Mouse (Mus musculus): ENCODE measurements around the gene Sds.

Gene Sds

GRCm38 (mm10) chr5:120439887-120440670 lies 36.2 kb upstream of the Sds start:
- DNase-seq (ENCODE audit: low read depth): no peak

GRCm38 (mm10) chr5:120440733-120441132 lies 35.6 kb upstream of the Sds start:
- DNase-seq (ENCODE audit: low read depth): peak; percentile 74

GRCm38 (mm10) chr5:120447305-120447704 lies 29.0 kb upstream of the Sds start:
- no peak for DNase-seq (ENCODE audit: low read depth)

- no peak for DNase-seq (ENCODE audit: low read depth)
Measured at GRCm38 (mm10) chr5:120454756-120455337, 21.5 kb upstream of the Sds start.

GRCm38 (mm10) chr5:120456253-120456652 lies 20.1 kb upstream of the Sds start:
- no peak for DNase-seq (ENCODE audit: low read depth)

- no peak for DNase-seq (ENCODE audit: low read depth)
Measured at GRCm38 (mm10) chr5:120456841-120457554, 19.3 kb upstream of the Sds start.

- peak; percentile 70 for DNase-seq (ENCODE audit: low read depth)
Measured at GRCm38 (mm10) chr5:120457628-120458027, 18.7 kb upstream of the Sds start.

- DNase-seq (ENCODE audit: low read depth): no peak
Measured at GRCm38 (mm10) chr5:120459133-120459532, 17.2 kb upstream of the Sds start.

- DNase-seq (ENCODE audit: low read depth): no peak
Measured at GRCm38 (mm10) chr5:120461902-120462301, 14.4 kb upstream of the Sds start.

- no peak for DNase-seq (ENCODE audit: low read depth)
Measured at GRCm38 (mm10) chr5:120464321-120464720, 12.0 kb upstream of the Sds start.

- DNase-seq (ENCODE audit: low read depth): peak; percentile 18
Measured at GRCm38 (mm10) chr5:120465062-120465461, 11.3 kb upstream of the Sds start.

GRCm38 (mm10) chr5:120465860-120466259 lies 10.5 kb upstream of the Sds start:
- DNase-seq (ENCODE audit: low read depth): peak; percentile 16

- no peak for DNase-seq (ENCODE audit: low read depth)
Measured at GRCm38 (mm10) chr5:120467026-120467425, 9.3 kb upstream of the Sds start.

GRCm38 (mm10) chr5:120468336-120468735 lies 8.0 kb upstream of the Sds start:
- DNase-seq (ENCODE audit: low read depth): no peak

GRCm38 (mm10) chr5:120468830-120469229 lies 7.5 kb upstream of the Sds start:
- DNase-seq (ENCODE audit: low read depth): no peak

GRCm38 (mm10) chr5:120471538-120471937 lies 4.8 kb upstream of the Sds start:
- no peak for DNase-seq (ENCODE audit: low read depth)

- DNase-seq (ENCODE audit: low read depth): no peak
Measured at GRCm38 (mm10) chr5:120472770-120473169, 3.6 kb upstream of the Sds start, which contains the start of gene Sdsl. TSS of gene Sdsl (minus strand) at chr5:120472810.

- DNase-seq (ENCODE audit: low read depth): no peak
Measured at GRCm38 (mm10) chr5:120473361-120473760, 3.0 kb upstream of the Sds start.

GRCm38 (mm10) chr5:120475861-120476260 lies 465 bp upstream of the Sds start:
- no peak for DNase-seq (ENCODE audit: low read depth)

- no peak for DNase-seq (ENCODE audit: low read depth)
Measured at GRCm38 (mm10) chr5:120477993-120478392, 1.7 kb downstream of the Sds start.

GRCm38 (mm10) chr5:120479538-120479937 lies 3.2 kb downstream of the Sds start:
- no peak for DNase-seq (ENCODE audit: low read depth)

- no peak for DNase-seq (ENCODE audit: low read depth)
Measured at GRCm38 (mm10) chr5:120481205-120481604, 4.9 kb downstream of the Sds start.

GRCm38 (mm10) chr5:120483399-120483798 lies 7.1 kb downstream of the Sds start:
- no peak for DNase-seq (ENCODE audit: low read depth)
